Mouse (Mus musculus): Measurements from ENCODE around the gene Ushbp1.
A peak's percentile ranks its signal among the peaks of the same experiment; 100 is the strongest.
"Not testable (repeated sequence)": the region's sequence is repeated elsewhere in the genome, so short reads cannot be mapped to it uniquely, and the experiment has no call there.

Ushbp1 gene

DNA sequence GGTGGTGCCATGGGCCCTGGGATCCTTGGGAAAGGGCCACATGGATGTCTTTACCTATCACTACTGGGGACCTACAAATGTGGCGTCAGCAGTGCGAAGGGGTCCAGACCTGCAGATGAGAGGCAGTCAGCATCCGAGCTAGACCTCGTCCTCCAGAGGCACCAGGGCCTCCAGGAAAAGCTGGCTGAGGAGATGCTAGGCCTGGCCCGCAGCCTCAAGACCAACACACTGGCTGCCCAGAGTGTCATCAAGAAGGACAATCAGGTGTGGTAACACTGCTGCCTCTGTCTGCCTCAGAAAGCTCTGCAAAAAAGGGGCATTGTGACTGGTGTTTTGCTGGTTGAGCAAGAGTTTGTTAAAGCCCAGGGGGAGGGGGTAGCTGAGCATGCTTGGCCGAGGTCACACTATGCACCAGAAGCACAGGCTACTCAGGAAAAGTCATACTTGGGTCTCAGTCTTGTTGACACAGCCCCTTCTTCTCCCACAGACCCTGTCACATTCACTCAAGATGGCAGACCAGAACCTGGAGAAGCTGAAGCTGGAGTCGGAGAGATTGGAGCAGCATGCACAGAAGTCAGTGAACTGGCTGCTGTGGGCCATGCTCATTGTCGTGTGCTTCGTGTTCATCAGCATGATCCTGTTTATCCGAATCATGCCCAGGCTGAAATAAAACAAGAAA, 26.4 kb downstream of the Ushbp1 start:
- no peak for DNase-seq

- no peak for DNase-seq
Observed at GRCm38 (mm10) chr8:71368366-71368765, 27.2 kb downstream of the Ushbp1 start.

- no peak for DNase-seq
Observed at GRCm38 (mm10) chr8:71367529-71368176, 27.9 kb downstream of the Ushbp1 start.

DNA sequence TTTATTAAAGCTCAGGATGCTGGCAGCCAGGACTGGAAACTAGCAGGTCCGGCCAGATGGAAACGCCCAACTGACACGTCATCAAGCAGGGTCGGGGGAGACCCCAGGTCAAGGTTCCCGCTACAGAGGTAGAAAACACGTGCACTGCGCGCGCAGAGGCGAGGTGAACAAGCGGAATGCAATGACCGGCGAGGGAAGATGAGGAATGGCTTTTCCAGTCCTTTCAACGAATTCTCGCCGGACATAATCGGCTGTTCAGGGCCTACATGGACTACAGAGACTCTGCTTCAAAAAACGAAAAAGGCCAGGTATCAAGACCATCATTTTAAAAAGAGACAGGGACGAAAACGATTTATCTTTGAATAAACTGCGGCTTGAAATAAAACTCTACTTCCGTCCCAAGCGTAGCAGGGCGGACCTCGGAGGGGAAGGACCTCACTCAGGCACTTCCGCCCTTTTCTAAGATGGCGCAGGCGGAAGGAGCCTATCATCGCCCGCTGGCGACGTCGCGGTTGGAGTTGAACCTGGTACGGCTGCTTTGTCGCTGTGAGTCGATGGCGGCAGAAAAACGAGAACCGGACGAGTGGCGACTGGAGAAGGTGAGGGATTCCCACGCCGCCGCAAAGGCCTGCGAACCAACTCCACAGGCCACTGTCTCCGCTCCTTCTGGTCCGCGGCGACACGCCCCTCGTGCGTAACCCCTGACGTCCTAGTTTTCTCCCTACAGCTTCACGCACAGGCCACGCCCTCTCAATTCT, 28.7 kb downstream of the Ushbp1 start, which contains the start of gene Use1:
Gene Use1, plus strand, starts transcription at position 78 of the 758 bp plus-strand sequence.
- DNase-seq, result peak; percentile 92

DNA sequence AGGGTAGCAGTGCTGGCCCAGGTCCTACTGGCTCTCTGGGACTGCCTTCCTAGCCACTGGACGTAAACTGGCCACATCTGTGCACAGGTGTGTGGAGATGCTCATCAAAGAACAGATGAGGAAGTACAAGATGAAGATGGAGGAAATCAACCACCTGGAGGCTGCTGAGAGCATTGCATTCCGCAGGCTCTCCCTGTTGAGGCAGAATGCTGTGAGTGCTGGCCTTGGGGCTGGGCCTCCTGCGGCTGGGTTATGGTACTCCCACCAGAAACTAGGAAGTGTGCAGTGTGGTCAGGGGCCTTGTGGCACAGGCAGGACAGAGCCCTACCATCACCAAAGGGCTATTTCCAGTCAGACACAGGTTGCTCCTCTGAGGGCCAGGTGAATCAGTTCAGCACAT, 37.6 kb downstream of the Ushbp1 start:
- DNase-seq, result no peak

- DNase-seq, result no peak
Observed at GRCm38 (mm10) chr8:71351520-71351919, 44.1 kb downstream of the Ushbp1 start.

GRCm38 (mm10) chr8:71351117-71351516, 44.5 kb downstream of the Ushbp1 start:
- DNase-seq, result no peak

GRCm38 (mm10) chr8:71346581-71346980, 49.0 kb downstream of the Ushbp1 start:
- DNase-seq, result no peak

DNA sequence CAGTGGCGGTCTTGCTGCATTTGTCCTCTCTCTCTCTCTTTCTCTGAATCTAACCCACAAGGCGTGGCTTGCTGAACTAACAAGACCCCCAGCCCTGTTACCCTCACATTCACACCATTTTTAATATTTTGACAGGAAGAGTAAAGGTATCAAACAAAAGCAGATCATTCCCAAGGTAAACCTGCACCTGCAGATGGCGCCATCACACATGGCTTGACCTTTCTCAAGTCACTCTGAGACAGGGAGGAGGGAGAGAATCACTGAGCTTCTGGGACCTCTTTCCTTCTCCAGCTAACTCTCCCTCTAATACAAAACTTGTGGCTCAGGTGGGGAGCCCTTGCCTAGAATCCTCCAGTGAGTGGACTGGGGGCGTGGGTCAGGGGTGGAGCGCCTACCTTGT, 55.0 kb downstream of the Ushbp1 start:
- peak; percentile 55 for DNase-seq

- DNase-seq, result not testable (repeated sequence)
Observed at GRCm38 (mm10) chr8:71337834-71338233, 57.8 kb downstream of the Ushbp1 start.

Measured in lung, postnatal 14 days (tissue).